Mouse (Mus musculus) heart, embryonic 14.5 days (tissue): ENCODE results near the gene Vwa8. TPM values are rescaled to one million over a fixed set of nuclear protein-coding genes. Genes with fewer than 3 reads are reported as not detected.

Experiments
- ATAC-seq: fragments of 200-750 bp; cut with Nextera tagmentation; 2 replicates; pipeline ENCODE4 v1.8.0; 2017; ENCODE audit warnings: low read depth, moderate TSS enrichment; ENCODE audit not compliant: insufficient number of reproducible peaks, insufficient read depth, low FRiP score
- H3K27ac ChIP-seq, 2 experiments: fragments of 200-500 bp in 1 of 2; fragments of 300-500 bp in 1 of 2; sonication (generic) in 1 of 2; replicated peaks in 1 of 2; 2 replicates each; pipeline ENCODE4 v1.5.1; 2012 to 2014; ENCODE audit warnings: low read depth in 2 of 2, low read length in 2 of 2, control low read depth in 1 of 2, mild to moderate bottlenecking in 1 of 2, mixed read lengths in 1 of 2; ENCODE audit not compliant: control insufficient read depth in 1 of 2, insufficient read depth in 1 of 2
- H3K27me3 ChIP-seq: fragments of 300-500 bp; sonication (generic); 2 replicates; pipeline ENCODE4 v1.6.1; 2014; ENCODE audit warnings: mild to moderate bottlenecking, low read length, control low read depth; ENCODE audit not compliant: control insufficient read depth, insufficient read depth
- H3K36me3 ChIP-seq: fragments of 300-500 bp; sonication (generic); 2 replicates; pipeline ENCODE4 v1.6.1; 2014; ENCODE audit warnings: mild to moderate bottlenecking, control low read depth, low read length, mixed read lengths; ENCODE audit not compliant: control insufficient read depth, insufficient read depth
- H3K4me1 ChIP-seq, 2 experiments: fragments of 200-500 bp in 1 of 2; fragments of 300-500 bp in 1 of 2; sonication (generic) in 1 of 2; 2 replicates each; pipeline ENCODE4 v1.6.1; 2012 to 2014; ENCODE audit warnings: low read length in 2 of 2, control low read depth in 1 of 2, mixed read lengths in 1 of 2; ENCODE audit not compliant: control insufficient read depth in 2 of 2, insufficient read depth in 2 of 2
- H3K4me2 ChIP-seq: fragments of 300-500 bp; sonication (generic); 2 replicates; pipeline ENCODE4 v1.6.1; 2014; ENCODE audit warnings: mild to moderate bottlenecking, low read length
- H3K4me3 ChIP-seq, 2 experiments: fragments of 200-500 bp in 1 of 2; fragments of 300-500 bp in 1 of 2; sonication (generic) in 1 of 2; 2 replicates each; pipeline ENCODE4 v1.5.1; 2012 to 2014; ENCODE audit warnings: low read length in 2 of 2, mild to moderate bottlenecking in 2 of 2, control low read depth in 1 of 2, low read depth in 1 of 2, moderate library complexity in 1 of 2; ENCODE audit not compliant: control insufficient read depth in 1 of 2, insufficient read depth in 1 of 2
- H3K9ac ChIP-seq: fragments of 300-500 bp; sonication (generic); 2 replicates; pipeline ENCODE4 v1.6.1; 2014; ENCODE audit warnings: mild to moderate bottlenecking, low read length
- H3K9me3 ChIP-seq: fragments of 300-500 bp; sonication (generic); 2 replicates; pipeline ENCODE4 v1.6.1; 2016; ENCODE audit warnings: low read length, control low read depth; ENCODE audit not compliant: control insufficient read depth
- WGBS: fragments of 180-500 bp; shearing (Covaris S2); extraction: QIAGEN DNeasy Blood & Tissue Kit; methylation state at CpG from one replicate; pipeline ENCODE4 v1.1.7; 2014; 5-methylcytosine and 5-hydroxymethylcytosine counted together
- polyA plus RNA-seq: library from polyadenylated mRNA; unstranded; fragments of >200 nt; fragmentation: Nextera tagmentation; extraction: Ambion mirVana; gene quantifications from 2 replicates; pipeline ENCODE4 v1.2.1, GENCODE M21; 2014

Gene Vwa8
- polyA plus RNA-seq, 1 experiment from 2014 or later = 23.1 TPM

DNA sequence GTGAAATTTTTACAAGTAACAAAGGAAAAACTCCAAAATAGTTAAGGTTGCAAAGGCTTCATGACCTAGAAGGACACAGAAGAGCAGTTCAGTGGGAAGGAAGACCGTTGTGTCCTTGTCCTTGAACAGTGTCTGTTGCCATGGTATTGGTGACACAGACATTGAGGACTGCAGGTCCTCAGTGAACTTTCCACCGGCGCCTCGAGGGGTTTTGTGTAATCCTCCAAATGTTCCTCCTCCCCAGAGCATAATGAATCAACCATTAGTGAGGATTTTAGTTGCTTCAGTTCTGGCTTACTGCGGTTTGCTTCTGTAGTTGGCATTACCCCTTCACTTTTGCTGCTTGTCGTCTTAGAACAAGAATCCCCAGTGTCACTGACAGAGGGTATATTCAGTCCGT lies 172.9 kb downstream of the Vwa8 start:
- H3K9ac ChIP-seq = no peak overlapping the region
- no peaks in the 10 kb centered on the region for H3K9me3 ChIP-seq
- H3K27ac ChIP-seq = no peak overlapping the region
- H3K4me3 ChIP-seq = no peak overlapping the region
- no peaks in the 10 kb centered on the region for H3K4me1 ChIP-seq
- H3K36me3 ChIP-seq = peaks cover 7% of the 10 kb centered on the region; the same call in 1 of the 2 replicates
- no peak overlapping the region for H3K4me2 ChIP-seq
- WGBS = 52% methylated on average over 7 of the region's 7 CpGs
- no peak for ATAC-seq
- H3K27me3 ChIP-seq = no peaks in the 10 kb centered on the region

DNA sequence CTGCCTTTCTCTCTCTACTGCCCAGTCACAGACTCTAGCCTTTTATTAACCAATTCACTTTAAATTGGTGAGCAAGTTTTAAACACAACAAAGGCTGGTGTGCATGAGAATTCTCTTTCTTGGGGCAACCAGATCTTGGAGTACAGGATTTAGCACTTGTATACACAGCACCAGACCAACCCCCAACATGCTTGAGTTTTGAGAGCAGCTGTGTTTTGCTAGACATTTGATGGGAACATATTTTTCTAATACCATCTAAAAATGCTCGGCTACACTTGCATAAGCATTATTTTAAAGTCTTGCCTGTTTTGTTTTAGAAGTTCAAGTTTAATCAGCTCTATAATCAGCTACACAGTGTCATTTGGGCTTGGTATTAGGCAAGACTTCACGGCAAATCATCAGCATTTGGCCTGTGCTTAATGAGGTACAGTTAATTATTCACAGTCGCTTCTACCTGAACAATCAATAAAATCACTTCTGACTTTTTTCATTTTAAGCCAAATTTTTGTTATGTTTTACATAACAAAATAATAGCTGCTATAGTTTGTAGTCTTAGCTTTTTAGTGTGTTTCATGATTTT lies 180.2 kb downstream of the Vwa8 start:
- Histone ChIP-seq H3K27ac (no peak overlapping the region), H3K27me3 (no peaks in the 10 kb centered on the region)
- 89% methylated on average over 3 of the region's 3 CpGs for WGBS

DNA sequence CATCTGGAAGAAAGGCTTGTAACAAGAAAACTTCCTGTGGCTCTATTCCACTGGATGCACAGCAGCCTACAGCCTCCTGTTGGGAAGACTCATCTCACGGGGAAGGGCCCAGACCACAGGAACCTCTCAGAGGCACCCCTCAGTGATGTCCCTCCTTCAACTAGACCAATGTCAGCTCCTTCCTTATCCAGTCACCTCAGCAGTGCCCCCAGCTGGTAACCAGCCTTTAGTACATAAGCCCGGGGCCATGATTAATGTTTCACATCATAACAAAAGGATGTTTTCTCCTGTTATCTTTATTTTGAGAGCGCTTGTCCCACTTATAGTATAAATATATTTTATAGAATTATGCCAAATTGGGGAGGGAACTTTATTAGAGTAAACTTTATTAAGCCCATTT lies 181.9 kb downstream of the Vwa8 start:
- H3K9ac ChIP-seq = no peak overlapping the region
- no peak for ATAC-seq
- no peaks in the 10 kb centered on the region for H3K9me3 ChIP-seq
- no peak overlapping the region for H3K4me2 ChIP-seq
- peaks cover 12% of the 10 kb centered on the region; the same call in 1 of the 2 replicates for H3K36me3 ChIP-seq
- H3K4me3 ChIP-seq = no peak overlapping the region
- no peaks in the 10 kb centered on the region for H3K27me3 ChIP-seq
- peaks cover 0 to 5% of the 10 kb centered on the region in 2 experiments; a peak in 2 of 4 replicates for H3K4me1 ChIP-seq
- 85% methylated on average over 3 of the region's 3 CpGs for WGBS
- no peak overlapping the region for H3K27ac ChIP-seq

More for the DNA sequence above, 180.2 kb downstream of the Vwa8 start:
- H3K4me2 ChIP-seq = no peak overlapping the region
- ATAC-seq = no peak
- H3K4me3 ChIP-seq = no peak overlapping the region
- peaks cover 0 to 2% of the 10 kb centered on the region in 2 experiments; a peak in 1 of 4 replicates for H3K4me1 ChIP-seq
- H3K36me3 ChIP-seq = peaks cover 12% of the 10 kb centered on the region; the same call in 1 of the 2 replicates
- H3K9me3 ChIP-seq = no peaks in the 10 kb centered on the region
- no peak overlapping the region for H3K9ac ChIP-seq

DNA sequence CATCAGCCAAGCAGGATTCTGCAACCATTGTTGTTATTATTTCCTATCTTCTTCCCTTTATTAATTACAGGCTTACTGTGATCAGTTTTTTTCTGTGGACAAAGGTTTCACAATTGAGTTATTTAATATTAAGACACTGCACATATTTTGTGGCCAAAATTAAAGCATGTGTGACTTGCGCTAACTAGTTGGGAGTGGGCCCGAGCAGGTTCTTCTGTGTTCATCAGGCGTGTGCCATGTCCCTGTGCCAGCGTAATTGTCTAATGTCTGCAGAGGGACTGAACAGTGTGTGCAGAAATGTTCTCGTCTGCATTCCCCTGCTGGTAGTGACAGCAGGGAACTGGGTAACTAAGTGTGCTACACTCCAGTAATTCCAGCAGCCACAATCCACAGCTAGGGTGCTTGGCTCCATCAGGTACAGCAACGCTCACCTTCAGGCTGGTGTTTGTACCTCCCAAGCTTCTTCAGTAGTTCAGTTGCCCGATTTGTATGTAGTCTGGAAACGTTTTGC lies 182.4 kb downstream of the Vwa8 start:
- 85% methylated on average over 8 of the region's 8 CpGs for WGBS
- H3K27me3 ChIP-seq = no peaks in the 10 kb centered on the region

DNA sequence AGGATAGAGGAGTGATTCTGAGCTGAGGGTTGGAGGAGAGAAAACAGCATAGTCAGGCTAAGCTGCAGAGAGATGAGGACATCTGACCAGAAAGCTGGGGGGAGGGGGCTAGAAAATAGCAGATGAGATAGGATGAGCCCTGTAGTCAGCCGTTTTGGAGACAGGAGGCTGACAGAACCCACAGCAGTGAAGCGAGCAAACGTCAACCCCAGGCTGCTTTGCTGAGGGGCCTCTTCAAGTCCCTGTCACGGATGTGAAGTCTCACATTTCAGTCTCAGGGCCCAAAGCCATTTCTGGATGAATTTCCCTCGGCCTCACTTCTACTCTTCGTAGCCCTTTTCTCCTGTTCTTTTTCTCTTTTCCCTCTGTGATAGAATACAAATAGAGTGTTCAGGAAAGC lies 184.5 kb downstream of the Vwa8 start:
- H3K4me3 ChIP-seq = no peak overlapping the region
- H3K9ac ChIP-seq = no peak overlapping the region
- H3K27me3 ChIP-seq = no peaks in the 10 kb centered on the region
- no peaks in the 10 kb centered on the region for H3K9me3 ChIP-seq
- 47% methylated on average over 6 of the region's 6 CpGs for WGBS
- peaks cover 0 to 5% of the 10 kb centered on the region in 2 experiments; a peak in 2 of 4 replicates for H3K4me1 ChIP-seq
- no peak overlapping the region for H3K4me2 ChIP-seq
- ATAC-seq = no peak
- H3K27ac ChIP-seq = no peak overlapping the region
- peaks cover 7% of the 10 kb centered on the region for H3K36me3 ChIP-seq

More for the DNA sequence above, 182.4 kb downstream of the Vwa8 start:
- Histone ChIP-seq H3K4me1 (peaks cover 0 to 5% of the 10 kb centered on the region in 2 experiments; a peak in 2 of 4 replicates), H3K9me3 (no peaks in the 10 kb centered on the region), H3K27ac (no peak overlapping the region), H3K9ac (no peak overlapping the region), H3K4me3 (no peak overlapping the region), H3K36me3 (peaks cover 8% of the 10 kb centered on the region; the same call in 1 of the 2 replicates), H3K4me2 (no peak overlapping the region)
- ATAC-seq = no peak

DNA sequence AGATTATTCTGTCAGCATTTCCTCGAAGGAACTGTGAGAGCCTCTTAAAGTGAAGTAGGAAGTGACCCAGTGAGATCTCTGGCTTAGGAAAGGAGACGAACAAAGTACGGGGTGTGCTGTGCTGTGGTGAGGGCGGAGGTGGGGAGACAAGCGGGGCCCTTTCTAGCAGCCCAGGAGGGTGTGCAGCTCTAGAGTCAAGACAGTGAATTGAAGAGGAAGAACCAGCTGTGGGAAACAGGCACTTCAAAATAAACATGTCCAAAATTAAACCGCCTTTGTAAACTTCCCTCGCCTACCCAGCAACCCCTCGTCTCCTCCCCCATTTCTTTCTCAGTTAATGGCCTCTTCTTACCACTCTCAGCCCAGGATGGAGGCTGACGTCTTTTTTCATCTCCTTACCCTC lies 185.7 kb downstream of the Vwa8 start:
- no peak overlapping the region for H3K4me2 ChIP-seq
- peak overlapping the region in 1 of 2 experiments; percentile 23; a peak in 1 of 4 replicates for H3K27ac ChIP-seq
- ATAC-seq = no peak
- peaks cover 0 to 5% of the 10 kb centered on the region in 2 experiments; a peak in 2 of 4 replicates for H3K4me1 ChIP-seq
- WGBS = 56% methylated on average over 9 of the region's 9 CpGs
- no peak overlapping the region for H3K4me3 ChIP-seq
- H3K36me3 ChIP-seq = peaks cover 15% of the 10 kb centered on the region
- H3K9ac ChIP-seq = no peak overlapping the region
- H3K9me3 ChIP-seq = no peaks in the 10 kb centered on the region
- H3K27me3 ChIP-seq = no peaks in the 10 kb centered on the region

DNA sequence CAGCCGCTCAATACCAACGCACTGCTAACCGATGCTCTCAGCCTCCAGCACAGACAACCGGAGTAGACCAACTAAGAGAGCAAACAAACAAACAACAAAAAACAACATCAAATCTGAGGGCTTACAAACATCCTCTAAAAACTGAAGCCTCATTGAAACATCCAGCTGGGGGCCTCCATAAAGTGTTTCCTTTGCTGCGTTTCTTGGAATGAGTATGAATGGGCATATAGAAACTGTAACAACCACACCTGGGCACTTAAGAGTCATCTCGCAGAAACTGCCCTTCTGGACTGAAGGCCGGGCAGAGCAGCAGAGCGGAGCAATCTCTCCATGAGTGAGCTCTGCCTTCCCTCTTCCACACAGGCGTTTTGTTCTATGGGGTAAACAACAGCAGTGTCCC lies 186.7 kb downstream of the Vwa8 start:
- H3K27ac ChIP-seq = no peak overlapping the region
- H3K9me3 ChIP-seq = no peaks in the 10 kb centered on the region
- WGBS = 92% methylated on average over 9 of the region's 9 CpGs
- H3K4me1 ChIP-seq = peaks cover 0 to 5% of the 10 kb centered on the region in 2 experiments; a peak in 2 of 4 replicates
- ATAC-seq = no peak
- no peaks in the 10 kb centered on the region for H3K27me3 ChIP-seq
- H3K4me2 ChIP-seq = no peak overlapping the region
- H3K36me3 ChIP-seq = peaks cover 19% of the 10 kb centered on the region
- no peak overlapping the region for H3K4me3 ChIP-seq
- no peak overlapping the region for H3K9ac ChIP-seq
